Mouse (Mus musculus) olfactory bulb, adult 2 months (tissue): Measurements from ENCODE around the gene 4430402I18Rik.

Experiments used
- CTCF ChIP-seq: fragments of 200-500 bp; IDR thresholded peaks from 2 replicates; pipeline ENCODE4 v1.5.1; 2012; ENCODE audit warnings: low read depth, mild to moderate bottlenecking, low read length, moderate library complexity; ENCODE audit not compliant: insufficient read depth
- POLR2A ChIP-seq: fragments of 200-500 bp; IDR thresholded peaks from 2 replicates; pipeline ENCODE4 v1.6.1; 2012; ENCODE audit warnings: mild to moderate bottlenecking, low read depth, low read length, moderate library complexity; ENCODE audit not compliant: insufficient read depth

DNA sequence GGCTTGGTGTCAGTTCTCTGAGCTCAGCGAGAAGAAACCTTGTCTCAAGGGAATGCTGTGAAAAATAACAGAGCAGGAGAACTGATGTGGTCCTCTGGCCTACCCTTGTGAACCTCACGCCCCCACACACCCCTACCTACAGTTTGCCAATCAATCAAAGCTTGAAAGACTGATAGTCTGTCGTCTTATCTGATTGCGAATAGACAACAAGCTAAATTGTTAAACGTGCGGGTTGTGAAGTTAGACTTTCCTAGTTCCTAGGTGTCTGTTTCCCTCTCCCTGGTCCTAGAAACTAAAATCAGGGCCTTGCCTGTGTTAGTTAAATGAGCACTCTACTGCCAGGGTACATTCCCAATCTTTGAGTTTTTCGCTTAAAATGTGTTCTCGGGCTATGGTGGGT lies 21.9 kb upstream of the 4430402I18Rik start:
- TF ChIP-seq CTCF (no peak), POLR2A (no peak)
